Mouse (Mus musculus): ENCODE measurements around the gene Tgm7.
A peak's percentile ranks its signal among the peaks of the same experiment; 100 is the strongest.
"Not testable (repeated sequence)": the region's sequence is repeated elsewhere in the genome, so short reads cannot be mapped to it uniquely, and the experiment has no call there.

Tgm7 gene

DNA sequence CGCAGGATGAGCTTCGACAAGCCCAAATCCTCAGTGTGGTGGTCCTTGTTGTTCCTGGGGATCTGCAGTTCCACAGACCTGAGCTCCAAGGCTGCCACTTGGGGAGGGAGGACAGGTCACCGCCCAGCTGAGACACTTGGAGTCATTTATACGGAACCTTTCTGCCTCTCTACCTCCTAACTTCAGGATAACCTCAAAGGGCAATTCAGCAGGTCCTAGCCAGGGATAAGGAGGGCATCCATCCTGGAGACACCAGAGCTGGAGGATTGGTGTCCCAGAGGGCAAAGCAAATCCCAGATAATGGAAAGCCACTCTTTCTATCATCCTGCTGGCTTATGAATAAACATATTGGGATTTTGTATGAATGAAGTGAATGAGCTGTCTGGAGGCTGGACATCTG lies at the start of gene Tgm7:
Tgm7 (minus strand) TSS at position 101 of the 400 bp plus-strand sequence.
- DNase-seq (ENCODE audit: low spot score in 2 of 2): no peak

- DNase-seq (ENCODE audit: low spot score in 2 of 2): no peak
These were observed 43.5 kb upstream of the Tgm7 start for GRCm38 (mm10) chr2:121153100-121153499.

DNA sequence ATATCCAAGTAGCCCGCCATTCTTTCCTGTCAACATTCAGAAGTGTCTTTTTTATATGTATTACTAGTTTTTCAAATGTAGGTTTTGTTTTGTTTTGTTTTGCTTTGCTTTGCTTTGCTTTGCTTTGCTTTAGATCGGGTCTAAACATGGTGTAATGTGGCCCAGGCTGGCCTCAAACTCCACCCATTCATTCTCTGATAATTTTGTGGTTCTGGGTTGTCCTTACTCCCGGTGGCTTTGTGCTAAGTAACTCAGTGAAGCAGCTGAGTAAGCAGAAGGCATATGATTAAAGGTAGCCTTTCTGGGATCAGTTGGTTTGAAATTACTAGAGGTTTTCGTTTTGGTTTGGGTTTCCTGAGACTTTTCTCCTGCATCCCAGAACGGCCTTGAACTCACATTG lies 40.1 kb upstream of the Tgm7 start:
- DNase-seq (ENCODE audit: low spot score in 2 of 2): no peak

DNA sequence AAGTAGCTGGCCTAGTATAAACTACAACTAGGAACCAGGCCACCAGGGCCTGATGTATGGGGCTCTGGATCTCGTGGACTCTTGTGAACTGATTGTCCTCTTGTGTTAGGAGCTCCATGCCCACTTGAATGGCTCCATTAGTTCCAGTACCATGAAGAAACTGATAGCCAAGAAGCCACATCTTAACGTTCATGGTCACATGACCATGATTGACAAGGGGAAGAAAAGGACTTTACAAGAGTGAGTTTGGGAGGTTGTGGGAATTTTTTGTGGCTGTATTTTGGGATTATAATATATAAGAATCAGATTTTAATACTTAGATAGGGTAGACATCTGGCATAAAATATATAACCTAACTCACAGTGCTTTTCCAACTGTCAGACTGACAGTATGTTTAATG lies 32.8 kb upstream of the Tgm7 start:
- DNase-seq (ENCODE audit: low spot score in 2 of 2): no peak

DNA sequence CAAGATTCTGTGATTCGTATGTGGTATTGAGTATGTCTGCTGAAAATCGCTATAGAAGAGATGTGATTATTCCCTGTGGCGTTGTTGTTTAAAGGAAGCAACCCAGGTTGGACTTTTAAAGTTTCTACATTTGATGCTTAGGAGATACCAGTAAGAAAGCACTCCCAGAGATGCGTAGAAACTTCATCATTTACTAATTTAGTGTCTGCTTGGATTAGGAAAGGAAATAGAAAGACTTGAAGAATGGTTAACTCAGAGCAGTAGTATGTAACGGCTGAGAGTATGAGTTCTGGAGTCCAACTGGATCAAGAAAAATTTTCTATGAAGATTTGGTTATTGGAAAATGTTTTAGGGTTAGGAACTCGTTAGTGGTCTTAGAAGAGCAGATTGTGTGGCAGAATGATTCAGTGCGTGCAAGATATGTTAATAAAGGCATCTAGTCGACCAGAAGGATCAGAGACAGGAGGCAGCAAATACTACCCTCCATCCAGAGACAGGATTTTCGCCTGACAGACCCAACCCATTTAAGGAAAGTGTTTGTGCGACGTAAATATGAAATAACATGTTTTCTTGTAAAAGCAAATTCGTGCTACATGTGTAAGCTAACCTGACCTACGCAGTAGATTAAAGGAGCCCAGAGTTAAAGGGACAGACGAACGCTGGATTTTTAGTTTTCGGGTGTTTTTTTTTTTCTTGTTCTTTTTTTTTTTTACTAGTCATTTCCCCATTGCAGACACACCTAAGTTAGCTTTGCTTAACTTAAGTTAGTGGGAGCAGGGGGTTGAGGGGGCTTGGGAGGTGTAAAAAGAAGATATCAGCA lies 31.8 kb upstream of the Tgm7 start:
- DNase-seq (ENCODE audit: low spot score in 2 of 2): no peak

DNA sequence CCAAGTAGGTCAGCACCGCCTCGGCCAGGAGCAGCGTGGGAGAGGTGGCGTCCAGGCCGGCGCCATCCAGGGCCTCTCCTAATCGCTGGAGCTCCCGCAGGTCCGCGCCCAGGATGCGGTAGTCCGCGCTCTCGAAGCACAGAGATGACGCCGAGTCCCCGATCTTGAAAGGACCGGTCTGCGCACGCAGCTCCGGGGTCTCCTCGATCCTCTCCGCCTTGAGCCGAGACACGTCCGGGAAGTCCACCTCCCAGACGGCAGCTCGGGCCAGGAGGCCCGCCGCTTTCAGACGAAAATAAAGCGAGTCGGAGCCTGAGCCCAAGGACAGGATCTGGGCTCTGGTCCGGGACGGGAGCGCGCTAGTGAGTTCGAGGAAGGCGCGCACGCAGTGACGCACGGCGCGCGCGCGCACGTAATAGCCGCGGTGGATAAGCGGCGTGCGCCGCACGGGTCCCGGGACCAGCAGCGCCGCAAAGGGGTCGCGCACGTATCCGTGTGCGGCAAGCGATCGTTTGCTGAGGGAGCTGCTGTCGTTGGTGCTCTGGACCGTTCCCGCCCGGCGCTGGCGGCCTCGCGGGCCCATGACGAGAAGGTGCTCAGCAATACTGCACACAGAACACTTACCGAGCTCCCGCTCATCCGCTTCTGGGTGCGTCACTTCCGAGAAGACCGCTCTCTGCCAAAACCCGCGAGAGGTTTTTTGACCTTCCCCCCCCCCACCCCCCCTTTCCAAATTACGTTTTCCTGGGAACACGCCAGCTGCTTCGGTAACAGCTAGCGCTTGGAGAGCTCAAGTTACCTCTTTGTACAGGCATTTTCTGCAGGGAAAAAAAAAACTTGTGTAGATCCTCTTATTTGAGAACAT lies 30.7 kb upstream of the Tgm7 start, which contains the start of the genes Adal and Lcmt2:
Adal (plus strand) TSS at position 411 of the 865 bp plus-strand sequence.
Lcmt2 (minus strand) TSS at position 636 of the 865 bp plus-strand sequence.
- DNase-seq (ENCODE audit: low spot score in 2 of 2): peak; percentile 85 to 90

DNA sequence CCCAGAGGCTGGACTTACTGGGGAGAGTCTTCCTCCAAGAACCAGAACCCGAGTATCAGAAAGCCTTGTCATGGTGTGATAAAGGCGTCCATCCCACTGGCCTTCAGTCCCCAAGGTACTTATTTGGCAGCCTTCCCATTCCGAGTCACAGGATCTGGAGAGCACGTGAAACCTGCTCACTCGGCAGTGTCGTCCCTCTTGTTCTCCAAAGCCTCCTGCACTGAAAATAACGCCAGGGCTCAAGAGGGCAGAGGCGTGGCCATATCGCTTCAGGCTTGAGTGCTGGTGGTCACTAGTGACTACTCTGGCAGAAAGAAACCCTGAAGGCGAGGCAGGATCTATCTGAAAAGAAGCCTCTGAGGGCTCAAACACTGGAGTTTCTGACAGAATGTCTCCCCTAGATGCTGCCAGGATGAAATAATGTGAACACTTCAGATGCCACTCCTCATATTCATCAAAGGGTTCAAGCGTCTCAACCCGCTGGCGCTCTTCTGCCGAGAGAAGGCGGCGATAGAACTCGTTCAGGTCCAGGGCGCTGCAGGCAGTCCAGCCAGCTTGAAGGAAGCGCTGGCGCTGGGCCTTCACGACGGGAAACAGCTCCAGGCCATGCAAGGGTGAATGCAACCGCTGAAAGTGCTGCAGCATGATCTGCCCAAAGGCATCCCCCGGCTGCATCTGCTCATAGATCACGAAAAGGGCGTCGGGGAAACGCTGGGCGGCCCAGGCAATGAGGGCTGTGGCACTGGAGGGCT lies 29.8 kb upstream of the Tgm7 start:
- DNase-seq (ENCODE audit: low spot score in 2 of 2): peak; percentile 4 to 11

DNA sequence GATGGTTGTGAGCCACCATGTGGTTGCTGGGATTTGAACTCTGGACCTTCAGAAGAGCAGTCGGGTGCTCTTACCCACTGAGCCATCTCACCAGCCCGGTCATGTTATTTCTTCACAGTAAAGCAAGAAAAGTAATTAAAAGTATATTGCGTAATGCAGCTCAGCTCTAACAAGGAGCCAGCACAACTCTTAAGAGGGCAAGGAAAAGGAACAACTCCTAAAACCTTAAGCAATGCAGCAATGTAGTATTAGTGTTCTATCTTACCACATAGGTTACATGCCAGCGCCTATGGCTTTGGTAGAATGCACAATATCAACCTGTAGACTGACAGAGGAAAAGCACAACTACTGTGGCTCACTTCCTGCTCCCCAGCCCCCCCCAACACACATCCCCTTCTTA lies 27.8 kb upstream of the Tgm7 start:
- DNase-seq (ENCODE audit: low spot score in 2 of 2): no peak

DNA sequence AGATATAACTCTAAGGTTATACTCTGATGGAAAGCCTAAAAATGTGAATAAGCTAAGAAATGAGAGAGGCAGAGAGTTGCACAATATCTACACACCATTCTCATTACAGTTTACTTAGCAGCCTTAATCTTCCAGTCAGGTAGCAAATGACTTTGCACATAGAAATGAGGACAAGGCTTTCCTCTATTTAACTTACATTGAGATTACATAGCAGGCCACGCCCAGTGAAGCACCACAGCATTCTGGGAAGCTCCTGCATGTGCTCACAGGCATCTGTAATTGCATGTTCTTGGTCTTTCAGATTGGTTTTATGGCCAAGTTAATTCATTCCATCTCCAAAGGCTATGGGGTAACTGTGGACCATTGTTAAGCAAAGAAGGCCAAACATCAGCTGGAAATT lies 23.2 kb upstream of the Tgm7 start:
- no peak for DNase-seq (ENCODE audit: low spot score in 2 of 2)

DNA sequence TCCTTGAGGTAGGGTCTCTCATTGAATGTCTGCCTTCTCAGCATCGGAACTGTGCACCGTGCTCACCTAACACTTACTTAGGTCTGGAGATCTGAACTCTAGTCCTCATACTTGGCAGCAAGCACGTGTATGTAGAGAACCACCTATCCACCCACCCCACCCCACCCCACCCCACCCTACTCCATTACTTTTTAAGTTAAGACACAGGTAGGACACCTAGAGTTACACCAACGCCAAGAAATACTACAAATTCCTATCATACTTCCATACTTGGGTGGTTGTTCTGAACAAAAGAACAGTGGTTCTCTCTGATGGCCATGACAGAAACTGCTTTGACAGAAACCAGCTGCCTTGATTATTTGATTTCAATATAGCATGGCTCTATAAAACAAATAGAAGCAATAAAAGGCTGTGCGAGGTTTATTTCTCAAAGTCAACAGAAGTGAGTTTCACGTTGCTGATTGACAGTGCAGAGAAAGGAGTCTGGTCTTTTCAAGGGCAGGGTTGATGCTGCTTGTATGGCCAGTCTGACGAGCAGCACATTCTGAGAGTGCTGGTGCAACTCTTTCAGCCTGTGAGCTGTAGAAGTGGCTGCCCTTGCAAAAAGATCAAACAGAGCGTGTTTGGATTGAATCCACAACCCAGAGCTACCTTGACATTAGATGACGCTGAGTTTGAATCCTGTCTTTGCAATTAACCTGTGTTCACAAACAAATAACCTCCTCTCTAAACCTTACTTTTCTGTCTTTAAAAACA lies 19.4 kb upstream of the Tgm7 start:
- no peak for DNase-seq (ENCODE audit: low spot score in 2 of 2)

DNA sequence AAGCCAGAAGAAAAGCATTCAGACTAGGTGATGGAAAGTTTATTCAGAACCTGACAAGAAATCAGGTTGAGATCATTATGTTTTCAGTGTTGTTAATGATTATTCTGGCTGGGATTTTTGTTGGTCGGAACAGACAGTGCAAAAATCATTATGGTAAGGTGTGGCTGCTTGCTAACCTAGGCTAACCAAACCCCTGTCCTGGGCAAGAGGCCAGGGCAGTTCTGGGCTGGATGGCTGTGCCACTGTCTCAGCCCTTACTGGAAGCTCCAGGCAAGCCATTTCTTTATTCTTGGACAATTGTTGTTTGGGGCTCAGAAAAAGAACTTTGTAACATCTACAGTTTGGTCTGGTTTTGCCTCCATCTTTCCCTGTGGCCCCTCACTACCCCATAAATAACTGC lies 17.9 kb upstream of the Tgm7 start:
- DNase-seq (ENCODE audit: low spot score in 2 of 2): no peak

DNA sequence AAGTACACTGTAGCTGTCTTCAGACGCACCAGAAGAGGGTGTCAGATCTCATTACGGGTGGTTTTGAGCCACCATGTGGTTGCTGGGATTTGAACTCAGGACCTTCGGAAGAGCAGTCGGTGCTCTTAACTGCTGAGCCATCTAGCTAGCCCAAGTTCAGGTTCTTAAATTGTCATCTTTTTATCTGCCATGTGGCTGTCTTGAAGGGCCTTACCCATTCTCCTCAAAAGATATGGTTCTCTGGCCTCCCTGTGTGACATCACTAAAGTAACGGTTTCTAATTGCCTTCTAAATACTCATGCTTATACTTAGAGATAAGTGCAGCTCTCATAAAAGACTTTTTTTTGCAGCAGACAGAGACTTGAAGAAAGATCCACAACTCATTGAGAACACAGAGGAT lies 16.7 kb upstream of the Tgm7 start:
- not testable (repeated sequence) for DNase-seq (ENCODE audit: low spot score in 2 of 2)

DNA sequence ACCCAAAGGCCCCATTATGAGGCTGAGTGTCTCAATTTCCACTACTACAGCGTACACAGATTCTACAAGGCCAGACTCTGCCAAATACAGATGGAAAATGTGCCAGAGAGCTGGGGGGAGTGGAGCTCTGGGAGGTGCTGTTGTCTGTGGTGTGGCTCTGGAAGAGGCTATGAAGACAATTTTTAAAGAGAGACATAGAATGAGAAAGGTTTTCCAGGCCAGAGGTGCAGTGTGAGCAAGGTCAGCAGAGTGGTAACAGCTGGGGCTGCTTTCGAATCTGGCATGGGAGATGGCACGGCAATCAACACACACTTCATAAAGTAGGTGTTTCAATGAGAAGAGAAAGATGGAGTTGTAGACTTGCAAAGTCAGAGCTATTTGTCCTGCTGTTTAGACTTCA lies 9.7 kb upstream of the Tgm7 start:
- DNase-seq (ENCODE audit: low spot score in 2 of 2): no peak

- DNase-seq (ENCODE audit: low spot score in 2 of 2): no peak
These were observed 5.8 kb upstream of the Tgm7 start for GRCm38 (mm10) chr2:121115418-121115817.

DNA sequence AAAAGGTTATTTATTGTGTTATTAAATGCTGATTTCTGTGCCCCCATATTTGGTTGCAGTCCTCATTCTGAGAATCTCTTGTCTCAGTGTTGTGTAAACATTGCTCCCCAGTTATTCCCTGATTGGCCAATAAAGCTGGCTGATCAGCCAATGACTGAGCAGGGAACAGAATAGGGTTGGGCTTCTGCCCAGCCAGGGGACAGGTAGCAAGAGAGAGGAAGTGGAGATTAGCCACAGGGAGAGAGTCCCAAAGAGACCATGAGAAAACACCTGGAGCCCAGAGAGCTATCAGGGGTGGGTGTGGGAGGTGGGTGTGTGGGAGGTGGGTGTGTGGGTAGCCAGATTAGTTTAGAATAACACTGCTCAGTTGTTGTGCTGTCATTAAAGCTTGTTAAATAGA lies 3.7 kb downstream of the Tgm7 start:
- DNase-seq (ENCODE audit: low spot score in 2 of 2): no peak

GRCm38 (mm10) chr2:121102051-121102450 lies 7.5 kb downstream of the Tgm7 start:
- DNase-seq (ENCODE audit: low spot score in 2 of 2): peak; percentile 44 to 62

- DNase-seq (ENCODE audit: low spot score in 2 of 2): no peak
These were observed 19.8 kb downstream of the Tgm7 start for GRCm38 (mm10) chr2:121089751-121090150.

- DNase-seq (ENCODE audit: low spot score in 2 of 2): no peak
These were observed 21.1 kb downstream of the Tgm7 start for GRCm38 (mm10) chr2:121088507-121088906.

DNA sequence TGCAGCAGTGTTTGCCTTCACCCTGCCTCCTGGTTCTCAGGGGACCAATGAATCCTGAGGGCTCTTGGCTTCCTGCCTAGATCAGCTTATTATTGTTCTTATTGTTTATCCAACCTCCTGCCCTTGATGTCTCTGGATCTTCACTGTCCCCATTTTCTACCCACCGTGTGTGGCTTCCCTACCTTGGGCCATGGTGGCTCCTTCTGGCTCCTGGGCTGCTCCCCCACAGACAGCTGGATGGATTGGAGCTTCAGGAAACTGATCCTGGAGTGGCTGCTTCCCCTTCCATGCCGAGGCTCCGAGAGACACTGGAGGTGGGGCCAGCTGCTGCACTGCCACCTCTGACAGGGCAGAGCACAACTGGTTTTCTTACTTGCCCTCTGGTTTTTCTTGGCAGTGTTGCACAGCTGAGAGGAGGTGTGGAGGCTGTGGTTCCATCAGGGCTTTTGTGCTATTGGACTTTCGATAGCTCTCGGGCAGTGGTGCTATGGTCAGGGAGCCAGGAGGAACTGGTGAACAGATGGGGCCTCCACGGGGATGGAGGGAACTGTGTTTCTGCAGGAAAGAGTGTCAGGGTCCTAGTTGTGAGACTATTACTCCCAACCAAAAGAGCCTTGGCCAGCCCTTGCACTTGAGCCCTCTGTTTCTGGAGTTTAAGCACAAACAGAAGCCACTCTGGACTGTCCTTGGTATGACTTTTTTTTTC lies 24.0 kb downstream of the Tgm7 start, which contains the start of gene Tgm5:
Tgm5 (minus strand) TSS at position 362 of the 706 bp plus-strand sequence.
- no peak for DNase-seq (ENCODE audit: low spot score in 2 of 2)

DNA sequence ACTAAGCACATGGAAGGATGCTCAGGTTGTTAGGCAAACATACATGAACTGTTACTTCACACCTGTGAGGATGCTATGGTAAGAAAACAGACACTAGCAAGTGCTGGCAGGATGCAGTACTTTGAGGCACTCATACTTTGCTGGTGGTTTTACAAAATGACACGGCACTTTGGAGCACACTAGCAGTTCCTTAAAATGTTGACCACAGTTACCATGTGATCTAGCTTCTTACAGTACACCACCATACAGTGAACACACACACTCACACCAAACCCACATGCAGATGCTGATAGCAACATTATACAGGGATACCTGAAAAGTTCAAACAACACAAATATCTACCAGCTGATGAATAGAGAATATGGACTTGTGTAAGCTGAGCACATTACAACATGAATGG lies 27.0 kb downstream of the Tgm7 start:
- no peak for DNase-seq (ENCODE audit: low spot score in 2 of 2)

GRCm38 (mm10) chr2:121074747-121075146 lies 34.8 kb downstream of the Tgm7 start:
- DNase-seq (ENCODE audit: low spot score in 2 of 2): no peak
